Mouse (Mus musculus): ENCODE results near the gene Rarb. TPM values are rescaled to one million over a fixed set of nuclear protein-coding genes. Genes with fewer than 3 reads are reported as not detected.

Rarb gene
- polyA plus RNA-seq, 1 experiment from 2014 or later = not detected

DNA sequence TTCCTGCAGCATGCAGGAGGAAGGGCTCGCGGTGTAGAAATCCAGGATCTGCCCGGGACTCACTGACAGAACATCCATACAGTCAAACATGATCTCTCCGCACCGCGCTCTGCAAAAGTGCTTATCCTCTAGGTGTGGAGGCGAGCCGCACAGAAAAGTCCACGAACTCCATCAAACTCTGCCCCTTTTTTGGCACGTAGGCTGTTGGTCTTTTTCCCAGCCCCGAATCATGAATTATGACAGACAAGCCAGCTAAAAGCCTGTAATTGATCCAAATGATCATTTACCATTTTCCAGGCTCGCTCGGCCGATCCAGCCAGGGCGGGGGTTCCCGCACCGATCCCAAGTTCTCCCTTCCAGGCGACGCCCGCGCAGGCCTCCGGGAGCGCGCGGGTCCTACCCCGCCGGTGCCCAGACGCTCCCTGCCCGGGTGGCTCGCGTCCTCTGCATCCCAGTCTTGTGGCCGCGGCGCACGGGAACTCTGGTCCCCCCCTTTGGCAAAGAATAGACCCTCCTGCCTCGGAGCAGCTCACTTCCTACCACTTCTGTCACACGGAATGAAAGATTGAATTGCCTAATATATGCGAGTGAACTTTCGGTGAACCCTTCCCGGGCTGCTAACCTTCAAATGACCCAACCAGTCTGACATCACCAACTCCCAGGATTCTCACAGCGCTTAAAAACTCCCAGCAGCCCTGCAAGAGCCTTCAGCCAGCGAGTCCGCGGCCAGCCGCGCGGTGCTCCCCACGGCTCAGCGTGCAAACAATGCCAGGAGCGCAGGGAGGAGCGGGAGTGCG lies 243.8 kb downstream of the Rarb start:
- WGBS (ENCODE audit: missing documents) = 3% methylated on average over 52 of the region's 52 CpGs
- no peaks in the 10 kb centered on the region for H3K36me3 ChIP-seq (ENCODE audit: inconsistent target)
- no peaks in the 10 kb centered on the region for H3K79me2 ChIP-seq (ENCODE audit: inconsistent target)
- no peak overlapping the region for H3K27ac ChIP-seq
- no peak overlapping the region for H3K4me3 ChIP-seq (ENCODE audit: inconsistent target)

DNA sequence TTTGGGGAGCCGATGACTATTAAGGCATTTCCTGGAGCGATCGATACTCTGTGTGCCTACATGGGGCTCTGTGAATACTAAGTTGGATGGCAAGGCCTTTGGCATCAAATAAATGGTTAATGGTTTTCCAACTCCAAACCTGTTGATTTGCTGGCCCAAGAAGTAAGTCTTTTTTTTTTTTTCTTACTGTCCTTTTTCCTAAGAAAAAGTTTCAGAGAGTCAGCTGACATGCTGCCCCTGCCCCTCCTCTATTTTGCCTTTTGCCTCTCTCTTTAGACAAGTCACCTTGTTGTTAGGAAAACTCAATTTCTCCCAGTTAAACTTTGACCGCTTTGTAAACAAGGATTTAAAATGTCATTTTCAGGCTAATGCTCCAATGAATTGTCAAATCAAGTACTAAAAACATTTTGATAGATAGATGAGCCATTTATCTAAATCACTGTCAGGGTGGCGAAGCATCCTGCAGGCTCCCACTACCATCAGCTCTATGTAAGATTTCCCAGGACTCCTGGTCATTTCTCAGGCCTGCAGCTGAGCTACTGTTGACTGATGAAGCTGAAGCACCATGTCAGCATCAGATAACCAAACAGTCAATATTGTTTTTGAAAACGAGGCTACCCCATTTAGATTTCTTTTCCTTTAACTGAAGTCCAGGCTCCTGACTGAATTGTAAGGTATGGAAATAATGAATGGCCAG lies 245.3 kb downstream of the Rarb start:
- H3K36me3 ChIP-seq (ENCODE audit: inconsistent target) = no peaks in the 10 kb centered on the region
- WGBS (ENCODE audit: missing documents) = 88% methylated on average over 6 of the region's 6 CpGs
- H3K27ac ChIP-seq = no peak overlapping the region
- no peaks in the 10 kb centered on the region for H3K79me2 ChIP-seq (ENCODE audit: inconsistent target)
- H3K4me3 ChIP-seq (ENCODE audit: inconsistent target) = no peak overlapping the region

DNA sequence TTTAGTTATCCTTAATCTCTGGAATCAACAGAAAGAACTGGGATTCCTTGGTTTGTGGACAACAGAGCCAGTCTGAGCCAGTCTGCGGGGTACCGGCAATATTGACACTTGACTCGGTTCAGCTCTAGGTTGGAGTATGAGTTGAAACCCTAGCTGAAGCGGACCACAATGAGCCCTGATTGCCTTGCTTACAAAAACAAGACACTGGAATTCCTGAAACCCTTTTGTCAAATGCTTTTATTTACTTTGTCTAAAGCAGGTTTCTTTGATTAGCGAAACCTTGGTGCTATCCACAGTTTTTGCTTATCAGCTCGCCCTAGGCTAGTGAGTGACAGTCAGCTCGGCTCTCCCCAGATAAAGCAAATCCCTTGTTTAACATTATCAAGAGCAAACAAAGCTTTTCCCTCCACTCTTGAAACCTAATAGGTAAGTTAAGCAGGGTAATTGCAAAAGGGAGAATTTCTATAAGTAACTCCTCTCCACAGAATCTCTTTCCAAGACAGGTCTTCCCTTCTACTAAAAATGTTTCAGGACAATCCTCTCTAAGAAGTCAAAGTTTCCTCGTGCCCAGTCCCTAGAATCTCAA lies 246.1 kb downstream of the Rarb start:
- 92% methylated on average over 8 of the region's 8 CpGs for WGBS (ENCODE audit: missing documents)
- H3K4me3 ChIP-seq (ENCODE audit: inconsistent target) = no peak overlapping the region
- no peaks in the 10 kb centered on the region for H3K36me3 ChIP-seq (ENCODE audit: inconsistent target)
- no peaks in the 10 kb centered on the region for H3K79me2 ChIP-seq (ENCODE audit: inconsistent target)
- H3K27ac ChIP-seq = no peak overlapping the region

DNA sequence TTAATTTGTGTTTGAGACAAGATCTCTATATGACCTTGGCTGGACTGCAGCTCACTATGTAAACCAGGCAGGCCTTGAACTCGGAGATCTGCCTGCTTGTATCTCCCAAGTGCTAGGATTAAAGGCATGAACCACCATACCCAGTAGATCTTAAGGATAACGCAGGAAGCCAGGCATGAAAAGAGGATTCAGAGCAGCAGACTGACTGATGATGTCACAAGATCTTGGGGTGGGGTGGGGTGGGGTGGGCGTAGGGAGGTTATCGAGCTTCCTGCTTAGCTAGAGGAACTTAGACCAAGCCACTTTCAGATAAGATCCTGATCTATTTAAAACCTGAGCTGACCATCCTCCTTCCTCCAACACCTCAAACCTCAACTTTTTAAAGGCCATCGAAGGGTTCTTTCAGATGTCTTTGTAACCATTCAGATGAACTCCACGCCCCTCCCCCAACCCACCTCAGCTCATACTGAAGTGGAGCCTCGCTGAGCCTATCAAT lies 249.4 kb downstream of the Rarb start:
- no peaks in the 10 kb centered on the region for H3K79me2 ChIP-seq (ENCODE audit: inconsistent target)
- WGBS (ENCODE audit: missing documents) = 39% methylated on average over 7 of the region's 7 CpGs

DNA sequence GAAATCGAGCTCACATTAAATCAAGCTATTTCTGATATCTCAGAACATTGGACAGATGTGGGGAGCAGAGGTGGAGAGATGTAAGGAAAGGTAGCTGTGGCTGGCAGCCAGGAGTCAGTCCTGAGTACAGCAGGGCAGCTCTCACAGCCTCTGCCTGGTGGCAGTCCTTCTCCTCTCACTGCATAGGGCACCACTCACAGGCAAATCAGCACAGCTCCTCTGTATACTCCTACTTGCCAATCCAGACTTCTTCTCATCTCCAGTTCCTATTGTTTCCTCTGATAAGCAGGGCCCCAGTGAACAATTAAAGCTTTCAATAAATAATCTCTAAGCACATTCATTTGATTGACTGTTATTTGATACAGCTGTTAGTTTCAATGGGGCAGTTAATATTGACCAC lies 252.0 kb downstream of the Rarb start:
- 71% methylated on average over 1 of the region's 1 CpGs for WGBS (ENCODE audit: missing documents)
- no peak overlapping the region for H3K27ac ChIP-seq
- H3K4me3 ChIP-seq (ENCODE audit: inconsistent target) = no peak overlapping the region
- no peaks in the 10 kb centered on the region for H3K79me2 ChIP-seq (ENCODE audit: inconsistent target)
- no peaks in the 10 kb centered on the region for H3K36me3 ChIP-seq (ENCODE audit: inconsistent target)

More for the DNA sequence above, 249.4 kb downstream of the Rarb start:
- no peaks in the 10 kb centered on the region for H3K36me3 ChIP-seq (ENCODE audit: inconsistent target)
- no peak overlapping the region for H3K4me3 ChIP-seq (ENCODE audit: inconsistent target)
- no peak overlapping the region for H3K27ac ChIP-seq

DNA sequence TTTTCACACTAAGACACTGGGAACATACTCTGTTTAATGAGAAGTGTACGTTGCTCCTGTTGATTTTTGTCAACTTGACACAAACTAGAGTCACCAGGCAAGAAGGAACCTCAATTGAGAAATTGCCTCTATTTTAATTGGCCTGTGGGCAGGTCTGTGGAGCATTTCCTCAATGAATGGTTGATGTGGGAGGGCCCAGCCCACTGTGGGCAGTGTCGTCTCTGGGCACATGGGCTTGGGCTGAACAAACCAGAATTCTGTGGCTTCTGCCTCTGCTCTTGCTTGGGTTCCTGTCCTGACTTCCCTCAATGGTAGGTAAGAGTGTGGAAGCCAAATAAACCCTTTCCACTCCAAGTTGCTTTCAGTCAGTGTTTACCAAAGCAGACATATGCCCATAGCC lies 255.0 kb downstream of the Rarb start:
- Histone ChIP-seq H3K79me2 (ENCODE audit: inconsistent target) (no peaks in the 10 kb centered on the region), H3K27ac (no peak overlapping the region), H3K36me3 (ENCODE audit: inconsistent target) (no peaks in the 10 kb centered on the region), H3K4me3 (ENCODE audit: inconsistent target) (no peak overlapping the region)
- WGBS (ENCODE audit: missing documents) = 3% methylated on average over 2 of the region's 2 CpGs

DNA sequence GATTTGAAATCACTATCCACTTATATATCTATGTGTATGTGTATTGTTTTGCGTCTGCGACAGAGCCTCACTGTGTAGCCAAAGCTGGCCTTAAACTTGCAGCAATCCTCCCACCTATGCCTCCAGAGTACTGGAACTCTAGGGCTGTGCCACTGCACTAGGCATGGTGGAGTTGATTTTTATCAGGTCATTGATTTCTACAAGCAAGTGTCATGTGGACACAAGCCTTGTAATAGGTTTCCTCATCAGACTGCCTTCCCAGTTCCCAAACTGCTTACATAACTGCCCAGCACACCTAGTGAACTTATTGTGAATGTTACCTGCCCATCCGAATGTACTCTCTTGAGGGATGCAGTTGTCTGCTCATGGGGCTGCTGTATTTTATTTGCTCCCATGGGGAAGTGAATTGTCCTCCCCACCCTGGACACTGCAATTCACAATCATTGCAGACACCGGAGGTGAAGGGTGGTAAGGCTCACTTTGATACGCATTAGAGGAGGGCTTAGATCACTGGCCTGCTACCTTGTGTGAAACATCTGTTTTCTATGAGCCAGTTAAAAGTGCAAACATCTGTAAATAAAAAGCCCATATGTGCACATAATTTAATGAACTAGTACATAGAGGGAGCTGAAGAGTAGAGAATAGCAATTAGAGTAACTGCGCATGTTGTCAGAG lies 257.3 kb downstream of the Rarb start:
- 96% methylated on average over 5 of the region's 6 CpGs for WGBS (ENCODE audit: missing documents)
- H3K4me3 ChIP-seq (ENCODE audit: inconsistent target) = no peak overlapping the region
- no peaks in the 10 kb centered on the region for H3K79me2 ChIP-seq (ENCODE audit: inconsistent target)
- H3K36me3 ChIP-seq (ENCODE audit: inconsistent target) = no peaks in the 10 kb centered on the region
- H3K27ac ChIP-seq = no peak overlapping the region

DNA sequence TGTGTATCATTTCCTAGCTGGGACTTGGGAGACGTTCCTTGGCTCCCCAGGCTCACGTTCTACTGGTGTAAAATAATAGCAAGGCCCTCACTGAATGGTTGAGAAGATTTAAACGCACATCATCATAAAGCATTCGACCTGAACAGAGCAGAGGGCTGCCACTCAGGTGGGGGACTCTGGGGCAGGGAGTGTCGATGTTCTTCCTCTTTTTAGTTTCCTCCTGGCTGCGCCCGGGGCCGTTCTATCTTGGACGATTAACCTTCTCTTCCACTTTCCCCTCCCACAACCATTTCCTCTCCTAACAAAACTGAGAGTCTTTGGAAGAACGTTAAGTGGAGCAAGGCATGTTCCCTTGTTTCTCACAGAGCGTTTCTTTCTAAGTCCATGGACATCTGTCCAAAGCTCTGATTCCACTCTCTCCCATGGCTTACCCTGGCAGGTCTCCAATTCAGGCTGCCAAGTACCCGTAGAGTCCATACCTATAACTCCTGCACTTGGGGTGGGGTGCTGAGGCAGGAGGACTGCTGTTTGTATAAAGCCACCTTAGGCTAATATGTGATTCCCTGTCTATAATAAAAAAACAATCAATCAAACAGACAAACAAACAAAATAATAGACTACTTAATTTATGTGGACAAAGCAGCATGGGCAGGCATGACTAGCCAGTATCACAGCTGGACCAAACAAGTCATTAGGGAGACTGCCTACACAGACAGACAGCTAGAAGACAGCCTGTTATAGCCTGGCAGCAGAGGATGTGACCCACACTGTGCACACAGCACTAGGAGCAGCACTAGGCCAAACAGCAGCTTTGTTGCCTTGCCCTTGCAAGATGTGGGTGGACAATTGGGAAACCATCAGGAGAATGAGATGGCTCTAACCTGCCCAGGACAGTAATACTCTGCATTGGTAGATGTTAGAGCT lies 259.4 kb downstream of the Rarb start:
- Histone ChIP-seq H3K79me2 (ENCODE audit: inconsistent target) (no peaks in the 10 kb centered on the region), H3K36me3 (ENCODE audit: inconsistent target) (no peaks in the 10 kb centered on the region), H3K4me3 (ENCODE audit: inconsistent target) (no peak overlapping the region), H3K27ac (no peak overlapping the region)
- WGBS (ENCODE audit: missing documents) = 5% methylated on average over 12 of the region's 12 CpGs

DNA sequence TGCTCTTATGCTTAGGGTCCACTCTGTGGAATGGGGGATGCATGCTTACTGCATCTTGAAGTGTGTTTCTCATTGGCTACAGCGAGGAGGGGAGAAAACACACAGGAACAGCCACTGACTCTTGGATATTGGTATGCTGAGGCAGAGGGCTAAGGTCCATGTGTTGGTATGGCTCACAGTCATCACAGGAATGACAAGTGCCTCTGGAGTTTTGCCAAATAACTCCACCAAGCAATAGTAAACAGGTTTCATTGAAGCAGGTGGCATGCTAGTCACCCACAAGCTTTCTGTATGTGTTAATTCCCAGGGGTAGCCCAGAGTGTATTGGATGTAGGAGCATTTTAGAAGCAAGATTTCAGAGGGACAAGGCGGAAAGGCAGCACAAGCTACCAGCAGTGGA lies 260.9 kb downstream of the Rarb start:
- Histone ChIP-seq H3K79me2 (ENCODE audit: inconsistent target) (no peaks in the 10 kb centered on the region), H3K36me3 (ENCODE audit: inconsistent target) (no peaks in the 10 kb centered on the region), H3K4me3 (ENCODE audit: inconsistent target) (no peak overlapping the region), H3K27ac (no peak overlapping the region)
- WGBS (ENCODE audit: missing documents) = 80% methylated on average over 2 of the region's 2 CpGs

DNA sequence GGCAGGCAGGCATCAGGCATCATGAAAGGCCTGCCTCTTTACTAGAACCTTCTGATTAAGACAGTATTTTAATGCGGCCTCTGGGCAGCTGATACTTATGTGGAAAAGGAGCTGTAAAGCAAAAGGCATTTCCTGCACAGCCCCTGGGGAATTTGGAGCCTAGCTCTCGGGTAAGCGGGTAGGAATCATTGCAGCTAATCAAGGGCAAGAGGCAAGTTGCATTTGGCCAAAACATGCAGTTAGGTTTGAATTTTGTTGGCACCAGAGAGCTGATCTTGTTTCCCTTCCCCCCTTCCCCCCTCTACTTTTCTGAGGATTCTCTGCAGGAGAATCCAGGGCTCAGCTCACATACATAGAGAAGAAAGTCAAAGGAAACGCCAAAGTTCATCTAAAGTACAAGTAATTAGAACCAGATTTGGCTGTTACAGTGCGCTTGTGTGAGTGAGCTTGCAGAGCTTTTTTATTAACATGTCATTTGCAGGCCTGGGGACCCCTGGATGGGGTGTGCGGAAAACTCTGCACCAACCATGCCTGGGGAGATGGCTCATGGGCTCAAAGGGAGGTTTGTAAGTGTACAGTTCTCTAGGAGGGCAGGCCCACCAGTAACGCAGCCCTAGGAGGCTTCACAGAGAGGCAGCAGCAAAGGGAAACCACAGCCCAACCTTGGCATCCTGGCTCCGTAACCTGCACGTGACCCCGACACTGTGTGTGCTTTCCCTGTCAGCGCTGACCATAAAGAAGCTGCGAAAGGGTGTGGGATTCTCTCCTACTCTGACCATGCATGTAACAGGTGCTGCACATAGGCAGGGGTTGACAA lies 264.1 kb downstream of the Rarb start:
- H3K4me3 ChIP-seq (ENCODE audit: inconsistent target) = no peak overlapping the region
- no peaks in the 10 kb centered on the region for H3K79me2 ChIP-seq (ENCODE audit: inconsistent target)
- H3K36me3 ChIP-seq (ENCODE audit: inconsistent target) = no peaks in the 10 kb centered on the region
- WGBS (ENCODE audit: missing documents) = 39% methylated on average over 12 of the region's 12 CpGs
- no peak overlapping the region for H3K27ac ChIP-seq

DNA sequence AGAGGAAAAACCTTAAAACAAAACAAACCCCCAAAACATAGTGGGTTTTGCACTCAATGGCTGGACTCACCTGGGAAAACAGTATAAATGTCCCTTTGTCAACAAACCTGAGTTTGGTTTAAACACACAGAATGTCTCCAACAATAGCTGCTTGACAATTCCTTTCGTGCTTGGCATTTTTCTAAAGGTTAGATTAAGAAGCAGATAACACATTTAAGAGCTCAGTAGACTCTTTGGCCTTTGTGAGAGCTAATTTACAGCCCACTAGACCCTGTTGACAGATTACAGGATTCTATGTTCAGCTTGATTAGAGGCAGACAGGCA lies 264.7 kb downstream of the Rarb start:
- Histone ChIP-seq H3K36me3 (ENCODE audit: inconsistent target) (no peaks in the 10 kb centered on the region), H3K27ac (no peak overlapping the region), H3K4me3 (ENCODE audit: inconsistent target) (no peak overlapping the region), H3K79me2 (ENCODE audit: inconsistent target) (no peaks in the 10 kb centered on the region)
- 79% methylated on average over 1 of the region's 1 CpGs for WGBS (ENCODE audit: missing documents)

DNA sequence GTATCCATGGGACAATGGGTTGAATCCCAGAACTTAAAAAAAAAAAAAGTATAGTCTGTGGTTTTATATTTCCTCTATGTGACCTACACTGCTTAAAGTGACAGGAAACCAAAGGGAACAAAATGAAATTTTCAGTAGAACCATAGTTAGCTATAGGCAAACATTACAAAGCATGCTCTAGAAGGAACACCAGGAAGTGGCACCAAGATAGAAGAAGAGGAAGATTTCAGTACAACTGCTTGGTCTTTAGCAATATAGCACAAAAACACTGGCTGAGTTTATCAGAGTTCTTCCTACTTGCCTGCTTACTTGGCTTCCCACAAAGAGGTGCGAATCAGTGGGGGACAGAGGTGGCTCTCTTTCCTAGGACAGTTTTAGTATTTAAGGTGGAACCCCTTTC lies 266.7 kb downstream of the Rarb start:
- no peak overlapping the region for H3K4me3 ChIP-seq (ENCODE audit: inconsistent target)
- no peaks in the 10 kb centered on the region for H3K79me2 ChIP-seq (ENCODE audit: inconsistent target)
- H3K36me3 ChIP-seq (ENCODE audit: inconsistent target) = no peaks in the 10 kb centered on the region
- no peak overlapping the region for H3K27ac ChIP-seq
- 53% methylated on average over 1 of the region's 1 CpGs for WGBS (ENCODE audit: missing documents)

DNA sequence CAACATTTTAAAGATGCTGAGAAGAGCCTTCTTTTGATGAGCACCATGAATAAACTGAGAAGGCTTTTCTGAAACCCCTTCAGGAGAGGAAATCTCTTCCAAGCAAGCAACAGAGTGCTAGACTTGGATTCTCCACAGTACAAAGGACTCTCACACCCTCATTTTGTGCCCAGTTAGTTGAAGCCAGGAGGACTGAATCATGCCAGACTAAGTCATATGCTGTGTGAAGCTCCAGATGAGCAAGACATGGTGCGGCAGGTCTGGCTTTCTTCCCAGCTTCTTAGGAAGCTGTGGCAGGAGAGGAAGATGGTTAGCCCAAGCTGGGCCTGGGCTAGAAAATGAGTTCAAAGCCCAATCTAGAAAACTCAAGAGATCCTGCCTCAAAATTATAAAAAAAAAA lies 267.1 kb downstream of the Rarb start:
- H3K79me2 ChIP-seq (ENCODE audit: inconsistent target) = no peaks in the 10 kb centered on the region
- no peaks in the 10 kb centered on the region for H3K36me3 ChIP-seq (ENCODE audit: inconsistent target)
- no peak overlapping the region for H3K27ac ChIP-seq
- H3K4me3 ChIP-seq (ENCODE audit: inconsistent target) = no peak overlapping the region
- 29% methylated on average over 1 of the region's 1 CpGs for WGBS (ENCODE audit: missing documents)
